Mouse (Mus musculus): Measurements from ENCODE around the gene Lrwd1. TPM values are rescaled to one million over a fixed set of nuclear protein-coding genes. Genes with fewer than 3 reads are reported as not detected.
A peak's percentile ranks its signal among the peaks of the same experiment; 100 is the strongest.
"Not testable (repeated sequence)": the region's sequence is repeated elsewhere in the genome, so short reads cannot be mapped to it uniquely, and the experiment has no call there.

Lrwd1 gene
- polyA plus RNA-seq, 1 experiment: 35.4 TPM

GRCm38 (mm10) chr5:136171363-136172341, 35.8 kb upstream of the Lrwd1 start:
- 15% methylated on average over 17 of the region's 17 CpGs for WGBS
- DNase-seq: peak; percentile 45
- H3K4me1 ChIP-seq (ENCODE audit: control insufficient read depth, insufficient read depth, low read length): peaks cover 20% of the 10 kb centered on the region
- H3K4me3 ChIP-seq (replicated peaks; ENCODE audit: extremely low read depth, low read depth, low read length): peak overlapping the region; percentile 47
- TF ChIP-seq POLR2A (IDR thresholded peaks at IDR 0.05; ENCODE audit: borderline replicate concordance, extremely low read depth, low read depth, low read length): peak; percentile 30; the same call in 1 of the 2 replicates
- no peak for TF ChIP-seq CTCF (IDR thresholded peaks at IDR 0.05; ENCODE audit: insufficient read depth, low read length)

GRCm38 (mm10) chr5:136170512-136171362, 34.9 kb upstream of the Lrwd1 start, which contains the start of gene Orai2:
Gene Orai2 (minus strand): TSS chr5:136170713.
- peak within 1 kb of the TSS; percentile 80 for H3K4me3 ChIP-seq (replicated peaks; ENCODE audit: extremely low read depth, low read depth, low read length)
- TF ChIP-seq CTCF (IDR thresholded peaks at IDR 0.05; ENCODE audit: insufficient read depth, low read length): no peak
- 0 out of 2 replicates have a peak, but pooled peaks have one; percentile 2 for TF ChIP-seq POLR2A (IDR thresholded peaks at IDR 0.05; ENCODE audit: borderline replicate concordance, extremely low read depth, low read depth, low read length)
- DNase-seq: peak; percentile 84
- WGBS: 2% methylated on average over 49 of the region's 49 CpGs
- peaks cover 20% of the 10 kb centered on the region for H3K4me1 ChIP-seq (ENCODE audit: control insufficient read depth, insufficient read depth, low read length)

GRCm38 (mm10) chr5:136169626-136170511, 34.0 kb upstream of the Lrwd1 start:
- H3K4me1 ChIP-seq (ENCODE audit: control insufficient read depth, insufficient read depth, low read length): peaks cover 20% of the 10 kb centered on the region
- H3K4me3 ChIP-seq (replicated peaks; ENCODE audit: extremely low read depth, low read depth, low read length): peak overlapping the region; percentile 80
- no peak for TF ChIP-seq CTCF (IDR thresholded peaks at IDR 0.05; ENCODE audit: insufficient read depth, low read length)
- no peak for TF ChIP-seq POLR2A (IDR thresholded peaks at IDR 0.05; ENCODE audit: borderline replicate concordance, extremely low read depth, low read depth, low read length)
- peak; percentile 54 for DNase-seq
- 11% methylated on average over 15 of the region's 15 CpGs for WGBS

- DNase-seq: no peak
- H3K4me3 ChIP-seq (replicated peaks; ENCODE audit: extremely low read depth, low read depth, low read length): no peak overlapping the region
- peaks cover 13% of the 10 kb centered on the region for H3K4me1 ChIP-seq (ENCODE audit: control insufficient read depth, insufficient read depth, low read length)
- 97% methylated on average over 3 of the region's 3 CpGs for WGBS
- TF ChIP-seq POLR2A (IDR thresholded peaks at IDR 0.05; ENCODE audit: borderline replicate concordance, extremely low read depth, low read depth, low read length) (no peak), CTCF (IDR thresholded peaks at IDR 0.05; ENCODE audit: insufficient read depth, low read length) (peak; percentile 40)
Measured at GRCm38 (mm10) chr5:136168071-136168470, 32.2 kb upstream of the Lrwd1 start.

GRCm38 (mm10) chr5:136167296-136167695, 31.4 kb upstream of the Lrwd1 start:
- no peak for DNase-seq
- H3K4me1 ChIP-seq (ENCODE audit: control insufficient read depth, insufficient read depth, low read length): peaks cover 12% of the 10 kb centered on the region
- WGBS: 93% methylated on average over 4 of the region's 4 CpGs
- H3K4me3 ChIP-seq (replicated peaks; ENCODE audit: extremely low read depth, low read depth, low read length): no peak overlapping the region
- no peak for TF ChIP-seq CTCF (IDR thresholded peaks at IDR 0.05; ENCODE audit: insufficient read depth, low read length)
- no peak for TF ChIP-seq POLR2A (IDR thresholded peaks at IDR 0.05; ENCODE audit: borderline replicate concordance, extremely low read depth, low read depth, low read length)

- TF ChIP-seq POLR2A (IDR thresholded peaks at IDR 0.05; ENCODE audit: borderline replicate concordance, extremely low read depth, low read depth, low read length) (no peak), CTCF (IDR thresholded peaks at IDR 0.05; ENCODE audit: insufficient read depth, low read length) (no peak)
- Histone ChIP-seq H3K4me3 (replicated peaks; ENCODE audit: extremely low read depth, low read depth, low read length) (no peak overlapping the region), H3K4me1 (ENCODE audit: control insufficient read depth, insufficient read depth, low read length) (peaks cover 4% of the 10 kb centered on the region; the same call in 1 of the 2 replicates)
- DNase-seq: no peak
- 81% methylated on average over 8 of the region's 8 CpGs for WGBS
Measured at GRCm38 (mm10) chr5:136165246-136165645, 29.4 kb upstream of the Lrwd1 start.

- no peak for DNase-seq
- TF ChIP-seq CTCF (IDR thresholded peaks at IDR 0.05; ENCODE audit: insufficient read depth, low read length) (no peak), POLR2A (IDR thresholded peaks at IDR 0.05; ENCODE audit: borderline replicate concordance, extremely low read depth, low read depth, low read length) (no peak)
- Histone ChIP-seq H3K4me1 (ENCODE audit: control insufficient read depth, insufficient read depth, low read length) (peaks cover 2% of the 10 kb centered on the region; the same call in 1 of the 2 replicates), H3K4me3 (replicated peaks; ENCODE audit: extremely low read depth, low read depth, low read length) (no peak overlapping the region)
- 88% methylated on average over 11 of the region's 11 CpGs for WGBS
Measured at GRCm38 (mm10) chr5:136163807-136164474, 28.1 kb upstream of the Lrwd1 start.

- not testable (repeated sequence) for DNase-seq; H3K4me1 ChIP-seq (ENCODE audit: control insufficient read depth, insufficient read depth, low read length); H3K4me3 ChIP-seq (replicated peaks; ENCODE audit: extremely low read depth, low read depth, low read length)
- whole genome bisulfite sequencing: 63% methylated on average over 11 of the region's 12 CpGs
Measured at GRCm38 (mm10) chr5:136160084-136160483, 24.2 kb upstream of the Lrwd1 start.

All from lung, adult 2 months (tissue).